Mouse (Mus musculus): ENCODE data around the gene Stx11.

- no peak for TF ChIP-seq CTCF (IDR thresholded peaks at IDR 0.05; ENCODE audit: control insufficient read depth, insufficient read depth, low read length)
- no peak for TF ChIP-seq POLR2A (IDR thresholded peaks at IDR 0.05; ENCODE audit: borderline replicate concordance, control insufficient read depth, low read depth, low read length)
Observed at GRCm38 (mm10) chr10:12930351-12930905, 33.7 kb downstream of the Stx11 start.

Measured in bone marrow, adult 2 months (tissue).